Mouse (Mus musculus): ENCODE measurements at regions not wholly inside any gene's neighbourhood (a gene's known extent, or its start where the extent isn't known, plus 50 kb on each side); places are given as distances from the start of the nearest gene placed in this dataset.

GRCm38 (mm10) chr12:93429218-93429617 is 1580.3 kb upstream of the Sel1l start:
- TF ChIP-seq POLR2A (IDR thresholded peaks at IDR 0.05; ENCODE audit: low read depth, low read length) (no peak), CTCF (IDR thresholded peaks at IDR 0.05; ENCODE audit: extremely low read depth, insufficient read length, insufficient replicate concordance, low read depth, low read length) (no peak)
